Mouse (Mus musculus) megakaryocyte-erythroid progenitor cell, adult 5-6 weeks (primary cell): ENCODE data around the gene Vmn1r7. TPM values are rescaled to one million over a fixed set of nuclear protein-coding genes. Genes with fewer than 3 reads are reported as not detected.
"Not testable (repeated sequence)": the region's sequence is repeated elsewhere in the genome, so short reads cannot be mapped to it uniquely, and the experiment has no call there.

Experiments used
- ATAC-seq: replicated peaks from 2 replicates; pipeline ENCODE4 v1.8.0; 2016; ENCODE audit warnings: mild to moderate bottlenecking, inconsistent platforms; ENCODE audit not compliant: severe bottlenecking, poor library complexity, low FRiP score, low TSS enrichment
- total RNA-seq, 2 experiments: library from RNA; stranded (forward) in 1 of 2; stranded (reverse) in 1 of 2; fragments of 200-1000, 215-1000 nt in 1 of 2; fragments of >200 nt in 1 of 2; fragmentation: Nextera tagmentation in 1 of 2; gene quantifications; 2 replicates each; pipeline ENCODE4 v1.2.3; 2014 to 2017

Vmn1r7 gene
- total RNA-seq (2014; fragmentation: Nextera tagmentation) = not detected in 2 replicates
- total RNA-seq (2017) = not detected in 2 replicates

DNA sequence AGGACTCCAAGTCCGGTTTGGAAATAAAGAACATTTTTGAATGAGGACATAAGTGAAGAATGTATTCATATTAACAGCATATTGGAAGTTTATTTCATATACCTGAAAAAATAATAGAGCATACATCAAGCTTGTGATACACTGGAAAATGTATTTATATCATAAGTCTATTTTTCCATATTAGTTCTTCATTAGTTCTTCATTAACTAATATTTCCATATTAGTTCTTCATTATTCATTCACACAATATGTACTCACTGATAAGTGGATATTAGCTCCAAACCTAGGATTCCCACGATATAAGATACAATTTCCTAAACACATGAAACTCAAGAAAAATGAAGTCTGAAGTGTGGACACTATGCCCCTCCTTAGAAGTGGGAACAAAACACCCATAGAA is at the start of gene Vmn1r7:
Vmn1r7 (minus strand) TSS at position 101 of the 400 bp plus-strand sequence.
- ATAC-seq = not testable (repeated sequence)

DNA sequence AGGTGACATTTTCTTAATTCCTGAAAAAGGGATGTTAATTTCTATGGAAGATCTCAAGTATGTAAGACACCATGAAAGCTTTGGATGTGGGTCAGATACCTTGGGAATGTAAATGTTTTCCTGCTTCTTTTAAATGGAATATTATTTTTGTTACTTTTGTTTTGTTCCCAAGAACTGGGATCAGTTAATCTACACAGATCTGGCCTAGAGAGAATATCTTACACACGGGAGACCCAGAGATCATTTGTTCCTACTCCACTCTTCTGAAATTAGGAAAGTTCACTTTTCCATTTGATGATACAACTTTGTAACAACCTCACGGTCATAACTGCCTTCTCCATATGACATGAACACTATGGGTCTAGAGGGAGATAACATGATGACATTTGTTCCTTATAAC is 41.4 kb upstream of the Vmn1r7 start, which contains the start of gene Vmn1r9:
Vmn1r9 (plus strand) TSS at position 301 of the 400 bp plus-strand sequence.
- no peak for ATAC-seq

DNA sequence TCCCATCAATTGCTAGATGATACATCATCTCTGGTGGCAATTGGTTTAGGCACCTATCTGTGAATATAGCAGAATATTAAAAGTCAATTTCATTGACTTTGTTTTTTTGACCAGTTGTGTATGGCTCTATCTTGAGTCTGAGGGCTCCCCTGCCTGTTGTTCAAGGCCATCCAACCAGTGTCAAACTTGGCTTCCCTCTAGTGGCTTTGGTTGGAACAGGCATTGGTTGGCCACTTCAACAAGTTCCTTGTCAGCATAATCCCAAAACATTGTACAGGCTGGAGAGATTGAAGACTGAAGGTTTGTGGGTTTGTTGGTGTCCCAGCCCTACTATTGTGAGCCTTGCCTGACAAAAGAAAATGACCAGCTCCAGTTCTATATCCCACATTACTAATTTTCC is 38.6 kb upstream of the Vmn1r7 start:
- peak; percentile 89 for ATAC-seq

DNA sequence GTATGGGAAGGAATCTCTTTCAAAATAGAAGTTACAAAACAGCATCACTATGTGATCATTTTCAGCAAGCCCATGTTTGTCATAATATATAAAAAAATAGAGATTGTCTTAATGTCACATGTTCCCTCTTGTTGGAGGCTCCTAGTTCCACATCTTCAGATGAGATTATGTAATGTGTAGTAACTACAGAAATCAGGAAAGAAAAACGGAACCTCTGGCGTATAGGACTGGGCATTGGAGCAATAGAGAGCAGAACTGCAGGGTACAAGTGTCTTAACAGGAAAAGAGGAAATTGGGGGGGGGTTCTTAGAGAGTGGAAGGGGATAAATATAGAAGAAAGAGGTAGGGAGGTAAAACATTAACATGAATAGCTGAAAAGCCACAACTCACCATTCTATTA is 9.6 kb upstream of the Vmn1r7 start:
- ATAC-seq = no peak

DNA sequence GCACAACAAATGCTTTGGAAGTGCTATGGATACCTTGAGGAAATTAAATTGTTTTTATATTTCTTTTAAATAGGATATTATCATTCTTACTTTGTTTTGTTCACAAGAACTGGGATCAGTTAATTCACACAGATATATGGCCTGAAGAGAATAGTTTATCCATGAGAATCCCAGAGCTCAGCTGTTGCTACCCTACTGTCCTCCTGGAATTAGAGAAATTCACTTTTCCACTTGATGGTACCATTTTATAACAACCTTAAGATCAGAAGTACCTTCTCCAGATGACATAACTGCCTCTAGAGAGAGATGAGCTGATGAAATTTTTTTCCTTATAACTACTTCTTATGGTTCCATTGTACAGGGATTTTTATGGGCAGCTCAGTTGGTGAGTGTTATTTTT is 6.9 kb upstream of the Vmn1r7 start, which contains the start of gene Vmn1r8:
Vmn1r8 (plus strand) TSS at position 301 of the 400 bp plus-strand sequence.
- ATAC-seq = no peak

DNA sequence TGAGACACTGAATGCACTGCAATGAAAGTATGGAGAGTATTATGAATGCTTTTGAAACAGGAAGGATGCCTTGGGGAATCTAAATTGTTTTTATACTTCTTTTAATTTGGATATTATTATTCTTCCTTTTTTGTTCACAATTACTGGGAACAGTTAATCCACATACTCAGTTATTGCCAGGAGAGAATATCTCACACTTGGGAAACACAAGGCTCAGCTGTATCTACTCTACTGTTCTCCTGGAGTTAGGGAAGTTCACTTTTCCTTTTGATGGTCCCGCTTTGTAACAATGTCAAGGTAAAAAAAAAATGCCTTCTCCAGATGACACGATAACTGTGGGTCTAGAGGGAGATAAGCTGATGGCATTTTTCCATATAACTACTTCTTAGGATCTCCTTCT is 28.2 kb downstream of the Vmn1r7 start, which contains the start of gene Vmn1r6:
Vmn1r6 (plus strand) TSS at position 301 of the 400 bp plus-strand sequence.
- ATAC-seq = no peak

Other genes starting within 250 kb of the Vmn1r7 start
- gene Kbtbd2, start 227.5 kb downstream of the Vmn1r7 start, total RNA-seq (2014; fragmentation: Nextera tagmentation) = 23.3 and 32.6 TPM in 2 replicates
- gene Kbtbd2, start 227.5 kb downstream of the Vmn1r7 start, total RNA-seq (2017) = 57.3 and 81.0 TPM in 2 replicates
- 3.2 and 4.3 TPM in 2 replicates for gene Fkbp9, start 193.3 kb downstream of the Vmn1r7 start, total RNA-seq (2014; fragmentation: Nextera tagmentation)
- 6.6 and 7.4 TPM in 2 replicates for gene Fkbp9, start 193.3 kb downstream of the Vmn1r7 start, total RNA-seq (2017)
- 86.6 and 123 TPM in 2 replicates for gene Nt5c3, start 101.4 kb downstream of the Vmn1r7 start, total RNA-seq (2014; fragmentation: Nextera tagmentation)
- gene Nt5c3, start 101.4 kb downstream of the Vmn1r7 start, total RNA-seq (2017) = 83.5 and 116 TPM in 2 replicates
- gene Vmn1r4, start 101.3 kb downstream of the Vmn1r7 start, total RNA-seq (2014; fragmentation: Nextera tagmentation) = not detected in 2 replicates
- gene Vmn1r4, start 101.3 kb downstream of the Vmn1r7 start, total RNA-seq (2017) = 0.42 TPM in 1 of 2 replicates, not detected in the other
- gene Vmn1r5, start 55.1 kb downstream of the Vmn1r7 start, total RNA-seq (2014; fragmentation: Nextera tagmentation) = not detected in 2 replicates
- gene Vmn1r5, start 55.1 kb downstream of the Vmn1r7 start, total RNA-seq (2017) = not detected in 2 replicates
- not detected in 2 replicates for gene Vmn1r6, start 28.1 kb downstream of the Vmn1r7 start, total RNA-seq (2014; fragmentation: Nextera tagmentation)
- not detected in 2 replicates for gene Vmn1r6, start 28.1 kb downstream of the Vmn1r7 start, total RNA-seq (2017)
- not detected in 2 replicates for gene Vmn1r8, start 7.0 kb upstream of the Vmn1r7 start, total RNA-seq (2014; fragmentation: Nextera tagmentation)
- gene Vmn1r8, start 7.0 kb upstream of the Vmn1r7 start, total RNA-seq (2017) = not detected in 2 replicates
- not detected in 2 replicates for gene Vmn1r9, start 41.5 kb upstream of the Vmn1r7 start, total RNA-seq (2014; fragmentation: Nextera tagmentation)
- not detected in 2 replicates for gene Vmn1r9, start 41.5 kb upstream of the Vmn1r7 start, total RNA-seq (2017)
- not detected in 2 replicates for gene Vmn1r10, start 84.1 kb upstream of the Vmn1r7 start, total RNA-seq (2014; fragmentation: Nextera tagmentation)
- not detected in 2 replicates for gene Vmn1r10, start 84.1 kb upstream of the Vmn1r7 start, total RNA-seq (2017)
- not detected in 2 replicates for gene Vmn1r11, start 108.1 kb upstream of the Vmn1r7 start, total RNA-seq (2014; fragmentation: Nextera tagmentation)
- gene Vmn1r11, start 108.1 kb upstream of the Vmn1r7 start, total RNA-seq (2017) = not detected in 2 replicates
- not detected in 2 replicates for gene Vmn1r12, start 131.6 kb upstream of the Vmn1r7 start, total RNA-seq (2014; fragmentation: Nextera tagmentation)
- gene Vmn1r12, start 131.6 kb upstream of the Vmn1r7 start, total RNA-seq (2017) = not detected in 2 replicates
- gene Vmn1r13, start 178.0 kb upstream of the Vmn1r7 start, total RNA-seq (2014; fragmentation: Nextera tagmentation) = not detected in 2 replicates
- not detected in 2 replicates for gene Vmn1r13, start 178.0 kb upstream of the Vmn1r7 start, total RNA-seq (2017)
- gene Vmn1r14, start 206.4 kb upstream of the Vmn1r7 start, total RNA-seq (2014; fragmentation: Nextera tagmentation) = not detected in 2 replicates
- not detected in 2 replicates for gene Vmn1r14, start 206.4 kb upstream of the Vmn1r7 start, total RNA-seq (2017)
- gene Vmn1r15, start 232.6 kb upstream of the Vmn1r7 start, total RNA-seq (2014; fragmentation: Nextera tagmentation) = not detected in 2 replicates
- not detected in 2 replicates for gene Vmn1r15, start 232.6 kb upstream of the Vmn1r7 start, total RNA-seq (2017)